Mouse (Mus musculus) CH12.LX (cell line): ENCODE results near the gene Naa35. TPM values are rescaled to one million over a fixed set of nuclear protein-coding genes. Genes with fewer than 3 reads are reported as not detected.

Experiments used
- DNase-seq: peaks from one replicate; pipeline ENCODE4 v3.0.0-alpha.2; 2013; ENCODE audit errors: extremely low read depth
- H3K27ac ChIP-seq: 2 replicates; pipeline ENCODE4 v1.5.1; 2012; ENCODE audit warnings: low read depth, mild to moderate bottlenecking, control low read depth, moderate library complexity; ENCODE audit not compliant: insufficient read depth
- H3K27me3 ChIP-seq: replicated peaks from 2 replicates; pipeline ENCODE3; 2012; ENCODE audit warnings: inconsistent platforms
- H3K36me3 ChIP-seq, 2 experiments: replicated peaks in 1 of 2; 2 replicates each; pipeline versions ENCODE3 to v1.6.1; 2012; ENCODE audit warnings: inconsistent platforms in 1 of 2, low read length in 1 of 2, mild to moderate bottlenecking in 1 of 2, mixed read lengths in 1 of 2, moderate library complexity in 1 of 2; ENCODE audit not compliant: control insufficient read depth in 1 of 2, insufficient read depth in 1 of 2
- H3K4me1 ChIP-seq, 2 experiments: 2 replicates each; pipeline ENCODE4 v1.6.1; 2012; ENCODE audit warnings: inconsistent platforms in 1 of 2, moderate library complexity in 1 of 2; ENCODE audit not compliant: insufficient read depth in 2 of 2, control insufficient read depth in 1 of 2
- H3K4me2 ChIP-seq: 2 replicates; pipeline ENCODE4 v1.6.1; 2012; ENCODE audit warnings: low read depth, mild to moderate bottlenecking, control low read depth; ENCODE audit not compliant: poor library complexity, insufficient read depth, severe bottlenecking
- H3K4me3 ChIP-seq, 3 experiments: fragments of 150-350 bp in 1 of 3; sonication (generic) in 1 of 3; replicated peaks in 1 of 3; 2 replicates each; pipeline versions ENCODE3 to v1.5.1; 2011 to 2012; ENCODE audit warnings: low read depth in 2 of 3, low read length in 2 of 3, mild to moderate bottlenecking in 2 of 3, moderate library complexity in 2 of 3, control low read depth in 1 of 3, improper control_type of control experiment in 1 of 3, inconsistent platforms in 1 of 3, mixed read lengths in 1 of 3; ENCODE audit not compliant: poor library complexity in 1 of 3
- H3K79me2 ChIP-seq: replicated peaks from 2 replicates; pipeline ENCODE4 v1.6.1; 2012; ENCODE audit warnings: mild to moderate bottlenecking, moderate library complexity; ENCODE audit not compliant: control insufficient read depth, poor library complexity, insufficient read depth, severe bottlenecking; ENCODE audit errors: extremely low read depth
- H3K9ac ChIP-seq: 2 replicates; pipeline ENCODE4 v1.6.1; 2012; ENCODE audit warnings: low read depth, mild to moderate bottlenecking, control low read depth, moderate library complexity; ENCODE audit not compliant: insufficient read depth
- H3K9me3 ChIP-seq: replicated peaks from 2 replicates; pipeline ENCODE3; 2012; ENCODE audit warnings: low read length, inconsistent platforms, mixed read lengths
- CHD1 ChIP-seq: IDR thresholded peaks from 2 replicates; pipeline ENCODE4 v1.6.1; 2012; ENCODE audit warnings: low read depth, low read length, improper control_type of control experiment, inconsistent platforms
- ELF1 ChIP-seq: IDR thresholded peaks from 2 replicates; pipeline ENCODE4 v1.6.1; 2014; ENCODE audit warnings: low read depth, mild to moderate bottlenecking, inconsistent platforms, low read length, improper control_type of control experiment
- ETS1 ChIP-seq: conservative IDR thresholded peaks from 2 replicates; pipeline ENCODE4 v1.6.1; 2012; ENCODE audit warnings: low read depth, mild to moderate bottlenecking, inconsistent platforms, low read length, improper control_type of control experiment, moderate library complexity
- GABPA ChIP-seq: IDR thresholded peaks from 2 replicates; pipeline ENCODE4 v1.6.1; 2012; ENCODE audit warnings: low read depth, low read length, improper control_type of control experiment, inconsistent platforms; ENCODE audit not compliant: insufficient replicate concordance
- HCFC1 ChIP-seq: IDR thresholded peaks from 2 replicates; pipeline ENCODE4 v1.6.1; 2012; ENCODE audit warnings: low read depth, mild to moderate bottlenecking, inconsistent platforms, low read length, improper control_type of control experiment
- IRF4 ChIP-seq: IDR thresholded peaks from 2 replicates; pipeline ENCODE4 v1.6.1; 2014; ENCODE audit warnings: low read depth, mild to moderate bottlenecking, inconsistent platforms, low read length, improper control_type of control experiment
- KAT2A ChIP-seq: IDR thresholded peaks from 2 replicates; pipeline ENCODE4 v1.6.1; 2012; ENCODE audit warnings: low read length, improper control_type of control experiment, inconsistent platforms; ENCODE audit not compliant: insufficient replicate concordance
- MAZ ChIP-seq: IDR thresholded peaks from 2 replicates; pipeline ENCODE4 v1.6.1; 2012; ENCODE audit warnings: low read depth, mild to moderate bottlenecking, inconsistent platforms, low read length, improper control_type of control experiment, moderate library complexity
- MEF2A ChIP-seq: IDR thresholded peaks from 2 replicates; pipeline ENCODE4 v1.6.1; 2014; ENCODE audit warnings: low read depth, mild to moderate bottlenecking, inconsistent platforms, low read length, improper control_type of control experiment, borderline replicate concordance
- PAX5 ChIP-seq: IDR thresholded peaks from 2 replicates; pipeline ENCODE4 v1.6.1; 2012; ENCODE audit warnings: low read length, inconsistent platforms, mixed read lengths
- POLR2AphosphoS2 ChIP-seq: IDR thresholded peaks from 2 replicates; pipeline ENCODE4 v1.6.1; 2011; ENCODE audit warnings: low read depth, low read length, improper control_type of control experiment
- RCOR1 ChIP-seq: conservative IDR thresholded peaks from 2 replicates; pipeline ENCODE4 v1.6.1; 2012; ENCODE audit warnings: low read depth, mild to moderate bottlenecking, inconsistent platforms, low read length, improper control_type of control experiment
- SMC3 ChIP-seq: IDR thresholded peaks from 2 replicates; pipeline ENCODE4 v1.6.1; 2011; ENCODE audit warnings: low read depth, low read length, improper control_type of control experiment
- TBP ChIP-seq: conservative IDR thresholded peaks from 2 replicates; pipeline ENCODE4 v1.6.1; 2011; ENCODE audit warnings: low read depth, low read length, improper control_type of control experiment
- USF2 ChIP-seq: conservative IDR thresholded peaks from 2 replicates; pipeline ENCODE4 v1.6.1; 2011; ENCODE audit warnings: low read depth, low read length, improper control_type of control experiment
- ZKSCAN1 ChIP-seq: IDR thresholded peaks from 2 replicates; pipeline ENCODE4 v1.6.1; 2012; ENCODE audit warnings: low read depth, inconsistent platforms, low read length, improper control_type of control experiment, borderline replicate concordance
- ZMIZ1 ChIP-seq: IDR thresholded peaks from 2 replicates; pipeline ENCODE4 v1.6.1; 2012; ENCODE audit warnings: low read depth, mild to moderate bottlenecking, inconsistent platforms, low read length, improper control_type of control experiment
- ZNF384 ChIP-seq: IDR thresholded peaks from 2 replicates; pipeline ENCODE4 v1.6.1; 2012; ENCODE audit warnings: low read depth, low read length, improper control_type of control experiment, inconsistent platforms
- dilution Hi-C: fragments of 300-500 bp; cut with MboI; formaldehyde crosslinking; loops from 2 replicates; pipeline ENCODE4 v1.14.3; 2020; ENCODE audit warnings: low sequenced_read_pairs; ENCODE audit not compliant: extremely low pct_unique_long_range_greater_than_20kb, extremely low pct_ligation_motif_present
- in situ Hi-C: fragments of 300-500 bp; cut with MboI; formaldehyde crosslinking; loops from 3 replicates; pipeline ENCODE4 v1.14.3; 2019; ENCODE audit warnings: low sequenced_read_pairs, low pct_ligation_motif_present, low pct_unique_long_range_greater_than_20kb, mixed read lengths
- polyA plus RNA-seq: library from polyadenylated mRNA; unstranded; fragments of >175 nt; gene quantifications from 2 replicates; pipeline ENCODE4 v1.2.1, GENCODE M21; 2012; ENCODE audit warnings: low read depth; ENCODE audit not compliant: insufficient read length
- total RNA-seq, 2 experiments: library from RNA; depleted of rRNA; stranded (reverse); fragments of 300-350 nt in 1 of 2; fragments of >200 nt in 1 of 2; gene quantifications; 2 replicates each; pipeline ENCODE4 v1.2.3; 2012 to 2014

The Naa35 gene
- total and polyA plus RNA-seq, 3 experiments, result 46.8 to 60.2 (median 56.4) TPM

- no peak overlapping the region for H3K4me2 ChIP-seq
- H3K4me3 ChIP-seq, result no peak overlapping the region
- H3K79me2 ChIP-seq, result no peaks in the 10 kb centered on the region
- no peak for DNase-seq
- TF ChIP-seq KAT2A (no peak), ZNF384 (no peak), TBP (no peak), USF2 (no peak), ETS1 (no peak), MAZ (no peak), CHD1 (no peak), POLR2AphosphoS2 (no peak), ZKSCAN1 (no peak), SMC3 (no peak), HCFC1 (no peak), MEF2A (no peak), RCOR1 (no peak), PAX5 (no peak), ZMIZ1 (no peak), IRF4 (no peak), GABPA (no peak)
- dilution Hi-C loops, result no loop called here
- H3K36me3 ChIP-seq, result no peaks in the 10 kb centered on the region
- H3K9ac ChIP-seq, result no peak overlapping the region
- in situ Hi-C loops, result no loop called here
- H3K4me1 ChIP-seq, result no peaks in the 10 kb centered on the region
- H3K27ac ChIP-seq, result no peak overlapping the region
- peaks cover 2% of the 10 kb centered on the region for H3K9me3 ChIP-seq
- peaks cover 10% of the 10 kb centered on the region for H3K27me3 ChIP-seq
Observed at GRCm38 (mm10) chr13:59571107-59571506, 14.0 kb upstream of the Naa35 start.

GRCm38 (mm10) chr13:59572549-59572948 is 12.5 kb upstream of the Naa35 start:
- no peak for TF ChIP-seq ELF1
- DNase-seq, result no peak
- in situ Hi-C loops, result no loop called here
- Histone ChIP-seq H3K4me3 (no peak overlapping the region), H3K4me2 (no peak overlapping the region), H3K9me3 (peaks cover 2% of the 10 kb centered on the region), H3K36me3 (no peaks in the 10 kb centered on the region), H3K27me3 (peaks cover 4% of the 10 kb centered on the region), H3K79me2 (no peaks in the 10 kb centered on the region), H3K9ac (no peak overlapping the region), H3K27ac (no peak overlapping the region), H3K4me1 (no peaks in the 10 kb centered on the region)
- dilution Hi-C loops, result no loop called here
